In genomic region chr11:109650788-109651565, GRCm38 (mm10) we compare ENCODE assay signal across 8 mouse cellular contexts. TPM values are rescaled to one million over a fixed set of nuclear protein-coding genes. Genes with fewer than 3 reads are reported as not detected.
DNase-seq lines count a peak whose midpoint lies in the region; ATAC-seq and TF ChIP-seq lines count a peak whose summit lies in the region.

No protein-coding gene starts in this region.

- WGBS in heart, embryonic 15.5 days = under 1% methylated on average over 68 of the region's 90 CpGs
- under 1% methylated on average over 84 of the region's 90 CpGs for WGBS in liver, embryonic 14.5 days (ENCODE audit: insufficient replicate concordance)
- WGBS in neural tube, embryonic 11.5 days = under 1% methylated on average over 78 of the region's 90 CpGs
- WGBS in stomach, postnatal 0 days = under 1% methylated on average over 47 of the region's 90 CpGs

- peaks cover 9% of the 10 kb centered on the region for H3K4me1 ChIP-seq in brown adipose tissue, adult 24 weeks (ENCODE audit: control insufficient read depth, insufficient read depth, insufficient read length, low read length)
- H3K4me1 ChIP-seq in heart, embryonic 15.5 days (replicated peaks) = peaks cover 49% of the 10 kb centered on the region
- H3K4me1 ChIP-seq in liver, embryonic 14.5 days (replicated peaks; ENCODE audit: control insufficient read depth in 2 of 2, insufficient read depth in 2 of 2, low read length in 1 of 2) = peaks cover 24% of the 10 kb centered on the region in 2 experiments
- peaks cover 16% of the 10 kb centered on the region for H3K4me1 ChIP-seq in neural tube, embryonic 11.5 days (ENCODE audit: control insufficient read depth, insufficient read depth, low read length)
- H3K4me1 ChIP-seq in stomach, postnatal 0 days (replicated peaks; ENCODE audit: control insufficient read depth, insufficient read depth) = peaks cover 7% of the 10 kb centered on the region; the same call in 1 of the 2 replicates

- no peaks in the 10 kb centered on the region for H3K9me3 ChIP-seq in heart, embryonic 15.5 days (replicated peaks)
- no peaks in the 10 kb centered on the region for H3K9me3 ChIP-seq in liver, embryonic 14.5 days (ENCODE audit: control insufficient read depth, low read length)
- no peaks in the 10 kb centered on the region for H3K9me3 ChIP-seq in neural tube, embryonic 11.5 days (ENCODE audit: control insufficient read depth, low read length)
- H3K9me3 ChIP-seq in stomach, postnatal 0 days (ENCODE audit: control insufficient read depth, low read length) = no peaks in the 10 kb centered on the region

- H3K27me3 ChIP-seq in heart, embryonic 15.5 days = no peaks in the 10 kb centered on the region
- peaks cover 3% of the 10 kb centered on the region; the same call in 1 of the 2 replicates for H3K27me3 ChIP-seq in liver, embryonic 14.5 days (ENCODE audit: control insufficient read depth, insufficient read depth, low read length)
- H3K27me3 ChIP-seq in neural tube, embryonic 11.5 days (ENCODE audit: control insufficient read depth, insufficient read depth, low read length) = no peaks in the 10 kb centered on the region
- H3K27me3 ChIP-seq in stomach, postnatal 0 days (ENCODE audit: control insufficient read depth, insufficient read depth, low read length) = no peaks in the 10 kb centered on the region

- peak overlapping the region; percentile 81 for H3K4me2 ChIP-seq in heart, embryonic 15.5 days
- peak overlapping the region; percentile 95 for H3K4me2 ChIP-seq in liver, embryonic 14.5 days (ENCODE audit: low read depth)
- peak overlapping the region; percentile 82 for H3K4me2 ChIP-seq in neural tube, embryonic 11.5 days (ENCODE audit: low read depth)
- peak overlapping the region; percentile 94 for H3K4me2 ChIP-seq in stomach, postnatal 0 days (replicated peaks; ENCODE audit: low read depth)

- peak overlapping the region; percentile 98 for H3K9ac ChIP-seq in heart, embryonic 15.5 days
- peak overlapping the region; percentile 88 for H3K9ac ChIP-seq in liver, embryonic 14.5 days (replicated peaks)
- H3K9ac ChIP-seq in neural tube, embryonic 11.5 days (ENCODE audit: low read length) = peak overlapping the region; percentile 96
- H3K9ac ChIP-seq in stomach, postnatal 0 days (ENCODE audit: low read length) = peak overlapping the region; percentile 92

- peak; percentile 93 for ATAC-seq in heart, embryonic 15.5 days (replicated peaks; ENCODE audit: insufficient number of reproducible peaks, insufficient read depth, low FRiP score, low read depth)
- ATAC-seq in liver, embryonic 14.5 days (ENCODE audit: insufficient read depth) = peak; percentile 94
- peak; percentile 97 for ATAC-seq in neural tube, embryonic 11.5 days (ENCODE audit: insufficient read depth, low FRiP score, low TSS enrichment)
- ATAC-seq in stomach, postnatal 0 days (ENCODE audit: low FRiP score, low TSS enrichment) = peak; percentile 95

- H3K4me3 ChIP-seq in brown adipose tissue, adult 24 weeks (ENCODE audit: insufficient read depth, low read depth, low read length) = peak overlapping the region; percentile 91
- H3K4me3 ChIP-seq in heart, embryonic 15.5 days = peak overlapping the region; percentile 96
- H3K4me3 ChIP-seq in liver, embryonic 14.5 days (ENCODE audit: insufficient read depth in 1 of 2, low read depth in 2 of 2, low read length in 2 of 2) = peak overlapping the region; percentile 70 to 84
- peak overlapping the region; percentile 98 for H3K4me3 ChIP-seq in neural tube, embryonic 11.5 days (ENCODE audit: low read depth, low read length)
- peak overlapping the region; percentile 81 for H3K4me3 ChIP-seq in stomach, postnatal 0 days (ENCODE audit: low read depth, low read length)

- peaks cover 17% of the 10 kb centered on the region for H3K36me3 ChIP-seq in heart, embryonic 15.5 days
- H3K36me3 ChIP-seq in liver, embryonic 14.5 days (replicated peaks; ENCODE audit: control insufficient read depth, insufficient read depth, low read depth) = peaks cover 21% of the 10 kb centered on the region
- H3K36me3 ChIP-seq in neural tube, embryonic 11.5 days (ENCODE audit: control insufficient read depth, insufficient read depth, low read length) = 0 out of 2 replicates have a peak, but pooled peaks cover 4% of the 10 kb centered on the region
- H3K36me3 ChIP-seq in stomach, postnatal 0 days (ENCODE audit: control insufficient read depth, insufficient read depth, low read length) = peaks cover 10% of the 10 kb centered on the region; the same call in 1 of the 2 replicates

- TF ChIP-seq EP300 in liver, embryonic 14.5 days (IDR thresholded peaks at IDR 0.05; ENCODE audit: low read depth) = no peak
- TF ChIP-seq EP300 in stomach, postnatal 0 days (optimal IDR thresholded peaks at IDR 0.05) = no peak

- peak; percentile 96 for DNase-seq in CD4-positive, CD25-positive, alpha-beta regulatory T cell, adult 2 months (ENCODE audit: low read depth, low spot score)
- DNase-seq in fibroblast of lung, adult 2 months (ENCODE audit: low read depth) = peak; percentile 60
- peak; percentile 95 to 98 for DNase-seq in kidney, postnatal 25 days
- peak; percentile 77 to 80 (median 77) for DNase-seq in liver, embryonic 14.5 days (ENCODE audit: low read depth in 3 of 3, low spot score in 3 of 3)
- peak; percentile 96 for DNase-seq in neural tube, embryonic 11.5 days (ENCODE audit: low spot score)
- peak; percentile 92 for DNase-seq in stomach, postnatal 0 days (ENCODE audit: low spot score)

- H3K27ac ChIP-seq in brown adipose tissue, adult 24 weeks (replicated peaks; ENCODE audit: low read depth, low read length) = peak overlapping the region; percentile 96
- H3K27ac ChIP-seq in heart, embryonic 15.5 days = peak overlapping the region; percentile 99
- peak overlapping the region; percentile 71 for H3K27ac ChIP-seq in liver, embryonic 14.5 days
- H3K27ac ChIP-seq in neural tube, embryonic 11.5 days (ENCODE audit: low read depth, low read length) = peak overlapping the region; percentile 94
- H3K27ac ChIP-seq in stomach, postnatal 0 days (replicated peaks) = peak overlapping the region; percentile 95

- no peak for TF ChIP-seq CTCF in liver, embryonic 14.5 days (IDR thresholded peaks at IDR 0.05; ENCODE audit: low read depth)
- TF ChIP-seq CTCF in stomach, postnatal 0 days (IDR thresholded peaks at IDR 0.05; ENCODE audit: low read depth) = no peak

RNA-seq across cellular contexts. Expression of gene Prkar1a, which starts 1.8 kb away (rescaled TPM):
- polyA plus RNA-seq in brown adipose tissue, adult 24 weeks (2012; ENCODE audit: insufficient read depth, insufficient read length, missing spikeins) = 98.4 and 102 TPM in 2 replicates
- 426 and 427 TPM in 2 replicates for polyA plus RNA-seq in heart, embryonic 15.5 days (2015; fragmentation: Nextera tagmentation; extraction: Ambion mirVana)
- polyA plus RNA-seq in liver, embryonic 14.5 days (2012; rRNA removed) = 30.1 and 43.9 TPM in 2 replicates
- 115 and 128 TPM in 2 replicates for polyA plus RNA-seq in liver, embryonic 14.5 days (2014; fragmentation: Nextera tagmentation; extraction: Ambion mirVana)
- 442 and 461 TPM in 2 replicates for polyA plus RNA-seq in neural tube, embryonic 11.5 days (2014; fragmentation: Nextera tagmentation; extraction: Ambion mirVana)
- 176 and 177 TPM in 2 replicates for polyA plus RNA-seq in stomach, postnatal 0 days (2015; fragmentation: Nextera tagmentation; extraction: Ambion mirVana)

RNA-seq across cellular contexts. Expression of gene Wipi1, which starts 39.2 kb away (rescaled TPM):
- 16.2 and 25.2 TPM in 2 replicates for polyA plus RNA-seq in brown adipose tissue, adult 24 weeks (2012; ENCODE audit: insufficient read depth, insufficient read length, missing spikeins)
- 50.9 and 54.1 TPM in 2 replicates for polyA plus RNA-seq in heart, embryonic 15.5 days (2015; fragmentation: Nextera tagmentation; extraction: Ambion mirVana)
- 8.3 and 11.9 TPM in 2 replicates for polyA plus RNA-seq in liver, embryonic 14.5 days (2012; rRNA removed)
- 9.0 and 13.4 TPM in 2 replicates for polyA plus RNA-seq in liver, embryonic 14.5 days (2014; fragmentation: Nextera tagmentation; extraction: Ambion mirVana)
- 11.4 and 12.2 TPM in 2 replicates for polyA plus RNA-seq in neural tube, embryonic 11.5 days (2014; fragmentation: Nextera tagmentation; extraction: Ambion mirVana)
- polyA plus RNA-seq in stomach, postnatal 0 days (2015; fragmentation: Nextera tagmentation; extraction: Ambion mirVana) = 35.3 and 40.5 TPM in 2 replicates

Comparison
In these comparisons a context has a peak if more than half of its experiments do, and no peak if none do; other contexts are left out.
1. Peak in every context shown above with its lines: DNase-seq, ATAC-seq, H3K4me3 ChIP-seq and H3K27ac ChIP-seq.